Mouse (Mus musculus): ENCODE results near the gene 5430419D17Rik.

5430419D17Rik gene

GRCm38 (mm10) chr7:131174121-131174520 is at the start of gene 5430419D17Rik:
Gene 5430419D17Rik, plus strand, starts transcription at chr7:131174402.
- no peak for DNase-seq (ENCODE audit: low spot score in 2 of 2)

- no peak for DNase-seq (ENCODE audit: low spot score in 2 of 2)
Observed at GRCm38 (mm10) chr7:131130021-131130420, 44.2 kb upstream of the 5430419D17Rik start.

GRCm38 (mm10) chr7:131133181-131133580 is 41.0 kb upstream of the 5430419D17Rik start:
- DNase-seq (ENCODE audit: low spot score in 2 of 2) = no peak

- no peak for DNase-seq (ENCODE audit: low spot score in 2 of 2)
Observed at GRCm38 (mm10) chr7:131146214-131146613, 28.0 kb upstream of the 5430419D17Rik start, which contains the start of gene 4933402N03Rik. Gene 4933402N03Rik, minus strand, starts transcription at chr7:131146314.

DNA sequence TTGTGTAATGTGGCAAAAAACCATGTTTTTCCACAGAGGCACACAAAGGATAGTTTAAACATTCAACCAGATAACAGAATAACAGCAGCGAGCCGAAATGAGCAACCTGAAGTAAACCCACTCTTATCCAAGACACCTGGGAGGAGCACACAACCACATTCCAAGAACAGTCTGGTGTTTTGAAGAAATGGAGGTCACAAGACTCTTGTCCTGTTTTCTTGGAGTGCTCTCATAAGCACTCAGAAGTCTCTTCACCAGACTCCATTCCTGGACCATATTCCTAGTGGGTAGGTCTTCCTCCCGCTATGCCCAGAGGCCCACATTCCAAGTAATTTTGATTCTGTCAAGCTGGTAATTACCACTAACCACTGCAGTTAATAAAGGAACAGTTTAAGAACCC is 24.0 kb upstream of the 5430419D17Rik start:
- no peak for DNase-seq (ENCODE audit: low spot score in 2 of 2)

DNA sequence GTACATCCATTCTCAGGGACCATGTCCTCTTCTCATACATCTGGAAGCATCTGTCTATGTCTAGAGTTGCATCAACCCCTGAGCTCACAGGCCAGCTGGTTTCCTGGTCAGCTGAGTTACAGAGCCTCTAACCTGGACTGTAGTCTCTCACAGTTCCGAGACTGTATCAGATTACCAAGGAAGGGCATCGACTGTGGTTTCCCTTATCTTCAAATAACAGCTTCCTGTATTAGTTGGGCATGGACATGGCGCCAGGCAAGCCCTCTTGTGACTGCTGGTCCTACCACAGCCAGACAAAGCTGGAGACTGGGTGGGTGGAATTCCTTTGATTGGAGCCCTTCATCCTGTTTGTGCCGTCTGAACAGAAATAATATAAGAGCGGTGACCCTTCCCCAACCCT is 21.2 kb upstream of the 5430419D17Rik start:
- no peak for DNase-seq (ENCODE audit: low spot score in 2 of 2)

GRCm38 (mm10) chr7:131162251-131162650 is 12.0 kb upstream of the 5430419D17Rik start:
- no peak for DNase-seq (ENCODE audit: low spot score in 2 of 2)

GRCm38 (mm10) chr7:131167771-131168170 is 6.4 kb upstream of the 5430419D17Rik start:
- no peak for DNase-seq (ENCODE audit: low spot score in 2 of 2)

GRCm38 (mm10) chr7:131169099-131169498 is 5.1 kb upstream of the 5430419D17Rik start:
- no peak for DNase-seq (ENCODE audit: low spot score in 2 of 2)

DNA sequence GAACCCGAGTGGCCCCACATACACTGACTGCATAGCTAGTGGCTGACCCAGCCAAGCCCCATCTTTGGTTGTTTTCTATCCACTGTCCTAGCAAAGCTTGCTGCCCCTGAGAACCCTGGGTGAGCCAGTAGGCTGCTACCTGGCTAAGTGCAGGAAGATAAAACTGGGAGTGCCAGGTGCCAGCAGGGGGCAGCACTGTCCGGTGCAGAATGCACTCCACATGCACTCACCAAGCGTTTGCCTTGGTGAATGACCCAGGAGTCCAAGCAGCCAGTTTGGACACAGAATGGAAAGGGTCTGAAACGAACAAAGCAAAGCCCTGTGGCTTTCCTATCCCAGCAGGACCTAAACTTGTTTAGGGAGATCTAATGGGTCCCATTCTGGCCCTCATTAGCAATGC is 8.5 kb downstream of the 5430419D17Rik start:
- peak in 1 of 2 experiments; percentile 8 for DNase-seq (ENCODE audit: low spot score in 2 of 2)

GRCm38 (mm10) chr7:131184339-131184738 is 10.1 kb downstream of the 5430419D17Rik start:
- DNase-seq (ENCODE audit: low spot score in 2 of 2) = no peak

- no peak for DNase-seq (ENCODE audit: low spot score in 2 of 2)
Observed at GRCm38 (mm10) chr7:131187047-131187446, 12.8 kb downstream of the 5430419D17Rik start.

GRCm38 (mm10) chr7:131187996-131188395 is 13.8 kb downstream of the 5430419D17Rik start:
- DNase-seq (ENCODE audit: low spot score in 2 of 2) = no peak

- DNase-seq (ENCODE audit: low spot score in 2 of 2) = no peak
Observed at GRCm38 (mm10) chr7:131223086-131223485, 48.9 kb downstream of the 5430419D17Rik start.

- no peak for DNase-seq (ENCODE audit: low spot score in 2 of 2)
Observed at GRCm38 (mm10) chr7:131236091-131236490, 61.9 kb downstream of the 5430419D17Rik start.

- DNase-seq (ENCODE audit: low spot score in 2 of 2) = no peak
Observed at GRCm38 (mm10) chr7:131244993-131245392, 70.8 kb downstream of the 5430419D17Rik start.

- no peak for DNase-seq (ENCODE audit: low spot score in 2 of 2)
Observed at GRCm38 (mm10) chr7:131256841-131257240, 82.6 kb downstream of the 5430419D17Rik start.

DNA sequence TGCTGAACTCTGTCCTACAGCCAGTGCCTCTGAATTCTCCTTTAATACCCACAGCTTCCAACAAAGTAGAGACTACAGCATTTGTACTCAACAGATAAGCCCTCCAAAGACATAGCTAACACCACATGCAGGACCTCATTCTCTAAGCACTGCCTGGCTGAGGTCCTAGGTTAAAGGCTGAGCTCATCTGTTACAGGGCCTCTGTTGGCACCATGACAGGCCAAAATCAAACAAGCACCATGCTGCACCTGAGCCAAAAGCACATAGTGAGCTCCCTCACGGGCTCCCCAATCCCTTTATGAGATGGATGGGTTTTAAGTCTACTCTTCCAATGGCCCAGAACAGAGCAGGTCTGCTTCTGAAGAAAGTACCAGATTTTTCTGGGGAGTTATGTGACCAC is 83.1 kb downstream of the 5430419D17Rik start:
- DNase-seq (ENCODE audit: low spot score in 2 of 2) = no peak

GRCm38 (mm10) chr7:131260946-131261345 is 86.7 kb downstream of the 5430419D17Rik start:
- DNase-seq (ENCODE audit: low spot score in 2 of 2) = no peak

- DNase-seq (ENCODE audit: low spot score in 2 of 2) = no peak
Observed at GRCm38 (mm10) chr7:131264251-131264650, 90.0 kb downstream of the 5430419D17Rik start.

DNA sequence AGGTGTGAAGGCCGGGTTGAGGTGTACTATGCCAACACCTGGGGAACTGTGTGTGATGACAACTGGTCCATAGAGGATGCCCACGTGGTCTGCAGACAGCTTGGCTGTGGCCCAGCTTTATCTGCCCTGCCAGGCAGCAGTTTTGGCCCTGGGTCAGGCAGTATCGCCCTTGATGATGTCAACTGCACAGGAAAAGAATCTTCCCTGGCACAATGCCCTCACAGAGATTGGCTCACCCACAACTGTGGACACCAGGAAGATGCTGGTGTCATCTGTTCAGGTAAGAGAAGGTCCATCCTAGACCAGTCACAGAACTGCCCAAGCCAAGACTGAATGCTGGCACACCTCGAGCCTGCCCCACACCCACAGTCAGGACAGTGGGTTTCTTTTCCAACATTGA is 91.6 kb downstream of the 5430419D17Rik start:
- no peak for DNase-seq (ENCODE audit: low spot score in 2 of 2)

GRCm38 (mm10) chr7:131297151-131297550 is 122.9 kb downstream of the 5430419D17Rik start:
- DNase-seq (ENCODE audit: low spot score in 2 of 2) = no peak

- DNase-seq (ENCODE audit: low spot score in 2 of 2) = no peak
Observed at GRCm38 (mm10) chr7:131303340-131303739, 129.1 kb downstream of the 5430419D17Rik start.

DNA sequence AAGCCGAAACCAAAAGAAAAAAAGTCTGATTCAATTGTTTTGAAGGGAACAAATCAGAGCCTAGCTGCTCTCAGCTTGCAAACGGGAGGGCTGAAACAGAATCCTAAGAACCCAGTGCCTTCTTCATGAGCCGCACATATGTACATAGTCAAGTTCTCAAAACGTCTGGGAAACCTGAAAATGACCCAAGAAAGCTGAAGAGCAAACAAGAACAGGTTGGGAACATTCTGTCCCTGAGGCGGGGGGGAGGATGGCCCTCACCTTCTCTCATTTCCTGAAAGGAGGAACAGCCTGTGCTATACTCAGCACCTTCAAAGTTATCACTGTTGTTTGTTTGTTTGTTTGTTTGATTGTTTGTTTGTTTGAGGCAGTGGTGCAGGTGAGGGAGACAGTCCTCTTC is 132.5 kb downstream of the 5430419D17Rik start:
- DNase-seq (ENCODE audit: low spot score in 2 of 2) = no peak

All from spleen, postnatal 14 days (tissue).